Mouse (Mus musculus) myocyte (in vitro differentiated cells): ENCODE results near the gene Vmn2r117.
"Not testable (repeated sequence)": the region's sequence is repeated elsewhere in the genome, so short reads cannot be mapped to it uniquely, and the experiment has no call there.

Experiments used
- CEBPB ChIP-seq: IDR thresholded peaks from 2 replicates; pipeline ENCODE4 v1.6.1; 2011; ENCODE audit warnings: mild to moderate bottlenecking, moderate library complexity; ENCODE audit not compliant: poor library complexity, insufficient read depth, severe bottlenecking
- E2F4 ChIP-seq: IDR thresholded peaks from one replicate; pipeline ENCODE4 v1.6.1; 2011; ENCODE audit warnings: mild to moderate bottlenecking, control low read depth, moderate library complexity; ENCODE audit not compliant: insufficient read depth
- MAX ChIP-seq: IDR thresholded peaks from one replicate; pipeline ENCODE4 v1.6.1; 2011; ENCODE audit warnings: low read depth, mild to moderate bottlenecking, control low read depth
- MYOD1 ChIP-seq, 3 experiments: IDR thresholded peaks; one replicate each; pipeline ENCODE4 v1.6.1; 2011; ENCODE audit warnings: control low read depth in 2 of 3, low read depth in 2 of 3, mild to moderate bottlenecking in 2 of 3, moderate library complexity in 1 of 3; ENCODE audit not compliant: insufficient read length in 2 of 3, control insufficient read depth in 1 of 3
- MYOG ChIP-seq, 3 experiments: IDR thresholded peaks; one replicate each; pipeline ENCODE4 v1.6.1; 2011; ENCODE audit warnings: control low read depth in 2 of 3, low read depth in 2 of 3, mild to moderate bottlenecking in 2 of 3; ENCODE audit not compliant: insufficient read length in 2 of 3, control insufficient read depth in 1 of 3, insufficient read depth in 1 of 3
- POLR2A ChIP-seq: IDR thresholded peaks from one replicate; pipeline ENCODE4 v1.6.1; 2011; ENCODE audit warnings: low read depth, mild to moderate bottlenecking, control low read depth, moderate library complexity; ENCODE audit not compliant: insufficient read length
- POLR2AphosphoS2 ChIP-seq: IDR thresholded peaks from one replicate; pipeline ENCODE4 v1.6.1; 2011; ENCODE audit warnings: low read depth, control low read depth; ENCODE audit not compliant: insufficient read length
- TCF12 ChIP-seq: IDR thresholded peaks from one replicate; pipeline ENCODE4 v1.6.1; 2011; ENCODE audit warnings: mild to moderate bottlenecking, control low read depth; ENCODE audit not compliant: poor library complexity, insufficient read depth, severe bottlenecking
- TCF3 ChIP-seq: IDR thresholded peaks from one replicate; pipeline ENCODE4 v1.6.1; 2011; ENCODE audit warnings: low read depth, control low read depth; ENCODE audit not compliant: insufficient read length
- USF1 ChIP-seq: IDR thresholded peaks from one replicate; pipeline ENCODE4 v1.6.1; 2011; ENCODE audit warnings: low read depth, mild to moderate bottlenecking, control low read depth, moderate library complexity

DNA sequence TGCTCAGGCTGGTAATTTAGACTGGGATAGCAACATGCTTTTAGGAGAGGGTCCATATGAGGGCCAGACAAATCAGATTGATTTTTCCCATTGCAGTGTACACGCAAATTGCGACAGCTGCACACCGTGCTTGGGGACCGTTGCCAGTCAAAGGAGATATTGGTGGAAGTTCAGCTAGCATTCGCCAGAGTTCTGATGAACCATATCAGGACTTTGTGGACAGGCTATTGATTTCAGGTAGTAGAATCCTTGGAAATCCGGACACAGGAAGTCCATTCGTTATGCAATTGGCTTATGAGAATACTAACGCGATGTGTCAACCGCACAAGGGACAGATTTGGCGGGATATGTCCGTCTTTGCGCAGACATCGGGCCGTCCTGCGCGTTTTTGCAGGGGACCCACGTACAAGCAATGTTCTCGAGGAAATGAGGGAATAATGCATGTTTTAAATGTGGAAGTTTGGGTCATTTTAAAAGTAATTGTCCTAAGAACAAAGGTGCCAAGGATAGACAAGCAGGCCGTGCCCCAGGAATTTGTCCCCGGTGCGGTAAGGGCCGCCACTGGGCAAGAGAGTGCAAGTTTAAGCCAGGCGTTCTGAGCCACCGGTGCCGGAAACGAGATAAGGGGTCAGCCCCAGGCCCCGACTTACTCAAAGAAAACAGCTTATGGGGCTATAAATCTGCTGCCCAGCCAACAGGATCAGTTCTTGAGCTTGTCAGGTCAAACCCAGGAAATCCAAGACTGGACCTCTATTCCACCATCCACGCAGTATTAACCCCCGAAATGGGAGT lies 43.6 kb upstream of the Vmn2r117 start:
- TF ChIP-seq USF1; POLR2A; MYOD1 (IDR thresholded peaks at IDR 0.05; ENCODE audit: control insufficient read depth in 1 of 3, insufficient read length in 2 of 3, low read depth in 2 of 3); MAX; MYOG (IDR thresholded peaks at IDR 0.05; ENCODE audit: control insufficient read depth in 1 of 3, insufficient read depth in 1 of 3, insufficient read length in 2 of 3, low read depth in 2 of 3); CEBPB; POLR2AphosphoS2; TCF12; E2F4; TCF3: not testable (repeated sequence)
